Mouse (Mus musculus): ENCODE data around the gene Asxl1.
A peak's percentile ranks its signal among the peaks of the same experiment; 100 is the strongest.

Asxl1 gene

GRCm38 (mm10) chr2:153412563-153412962, 66.9 kb downstream of the Asxl1 start:
- no peak for DNase-seq (ENCODE audit: low read depth, low spot score)

GRCm38 (mm10) chr2:153414607-153415006, 69.0 kb downstream of the Asxl1 start:
- DNase-seq (ENCODE audit: low read depth, low spot score): peak; percentile 59

- DNase-seq (ENCODE audit: low read depth, low spot score): no peak
Measured at GRCm38 (mm10) chr2:153417841-153418240, 72.2 kb downstream of the Asxl1 start.

GRCm38 (mm10) chr2:153418381-153418780, 72.8 kb downstream of the Asxl1 start:
- no peak for DNase-seq (ENCODE audit: low read depth, low spot score)

- DNase-seq (ENCODE audit: low read depth, low spot score): no peak
Measured at GRCm38 (mm10) chr2:153421233-153421632, 75.6 kb downstream of the Asxl1 start.

GRCm38 (mm10) chr2:153422051-153422450, 76.4 kb downstream of the Asxl1 start:
- DNase-seq (ENCODE audit: low read depth, low spot score): no peak

GRCm38 (mm10) chr2:153423113-153423512, 77.5 kb downstream of the Asxl1 start:
- no peak for DNase-seq (ENCODE audit: low read depth, low spot score)

- DNase-seq (ENCODE audit: low read depth, low spot score): no peak
Measured at GRCm38 (mm10) chr2:153424557-153424956, 78.9 kb downstream of the Asxl1 start.

- no peak for DNase-seq (ENCODE audit: low read depth, low spot score)
Measured at GRCm38 (mm10) chr2:153425124-153425844, 79.7 kb downstream of the Asxl1 start.

GRCm38 (mm10) chr2:153425998-153426670, 80.5 kb downstream of the Asxl1 start:
- no peak for DNase-seq (ENCODE audit: low read depth, low spot score)

GRCm38 (mm10) chr2:153426931-153427330, 81.3 kb downstream of the Asxl1 start:
- DNase-seq (ENCODE audit: low read depth, low spot score): no peak

GRCm38 (mm10) chr2:153428485-153428884, 82.9 kb downstream of the Asxl1 start:
- DNase-seq (ENCODE audit: low read depth, low spot score): no peak

GRCm38 (mm10) chr2:153430571-153430970, 84.9 kb downstream of the Asxl1 start:
- DNase-seq (ENCODE audit: low read depth, low spot score): no peak

- DNase-seq (ENCODE audit: low read depth, low spot score): no peak
Measured at GRCm38 (mm10) chr2:153432492-153432891, 86.9 kb downstream of the Asxl1 start.

GRCm38 (mm10) chr2:153433859-153434258, 88.2 kb downstream of the Asxl1 start:
- no peak for DNase-seq (ENCODE audit: low read depth, low spot score)

- DNase-seq (ENCODE audit: low read depth, low spot score): no peak
Measured at GRCm38 (mm10) chr2:153434880-153435831, 89.5 kb downstream of the Asxl1 start.

- no peak for DNase-seq (ENCODE audit: low read depth, low spot score)
Measured at GRCm38 (mm10) chr2:153436641-153437305, 91.1 kb downstream of the Asxl1 start.

GRCm38 (mm10) chr2:153437306-153437659, 91.7 kb downstream of the Asxl1 start:
- no peak for DNase-seq (ENCODE audit: low read depth, low spot score)

- no peak for DNase-seq (ENCODE audit: low read depth, low spot score)
Measured at GRCm38 (mm10) chr2:153440755-153441154, 95.1 kb downstream of the Asxl1 start.

- DNase-seq (ENCODE audit: low read depth, low spot score): no peak
Measured at GRCm38 (mm10) chr2:153441228-153441627, 95.6 kb downstream of the Asxl1 start.

- peak; percentile 25 for DNase-seq (ENCODE audit: low read depth, low spot score)
Measured at GRCm38 (mm10) chr2:153442720-153443119, 97.1 kb downstream of the Asxl1 start.

Data from CD4-positive helper T cell, adult 2 months (primary cell).